Mouse (Mus musculus) testis, adult 2 months (tissue): ENCODE results near the gene Hyou1.

Source experiments
- CTCF ChIP-seq: fragments of 200-500 bp; IDR thresholded peaks from 2 replicates; pipeline ENCODE4 v1.5.1; 2012; ENCODE audit warnings: low read depth, mild to moderate bottlenecking, inconsistent platforms, low read length, moderate library complexity; ENCODE audit not compliant: control insufficient read depth, insufficient read depth, insufficient replicate concordance
- POLR2A ChIP-seq: fragments of 200-500 bp; IDR thresholded peaks from 2 replicates; pipeline ENCODE4 v1.6.1; 2012; ENCODE audit warnings: low read depth, mild to moderate bottlenecking, inconsistent platforms, low read length, moderate library complexity; ENCODE audit not compliant: control insufficient read depth

DNA sequence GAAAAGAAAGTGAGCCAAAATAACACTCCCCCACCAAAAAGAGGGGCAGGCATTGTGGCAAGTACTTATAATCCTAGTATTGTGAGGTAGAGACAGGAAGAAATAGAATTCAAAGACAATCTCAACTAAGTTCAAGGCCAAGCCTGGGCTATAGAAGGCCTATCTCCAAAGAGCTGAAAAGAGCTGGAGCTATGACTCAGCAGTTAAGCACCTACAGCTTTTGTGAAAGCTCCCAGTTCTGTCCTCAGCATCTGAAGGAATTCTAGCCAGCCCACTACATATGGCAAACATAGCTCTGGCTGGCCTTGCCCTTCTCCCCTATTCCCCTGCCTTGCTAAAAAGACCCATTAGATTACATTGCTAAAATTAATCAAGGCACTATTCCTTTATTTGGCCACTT is 5.9 kb upstream of the Hyou1 start:
- TF ChIP-seq CTCF (no peak), POLR2A (no peak)
